In the genomic region with DNA sequence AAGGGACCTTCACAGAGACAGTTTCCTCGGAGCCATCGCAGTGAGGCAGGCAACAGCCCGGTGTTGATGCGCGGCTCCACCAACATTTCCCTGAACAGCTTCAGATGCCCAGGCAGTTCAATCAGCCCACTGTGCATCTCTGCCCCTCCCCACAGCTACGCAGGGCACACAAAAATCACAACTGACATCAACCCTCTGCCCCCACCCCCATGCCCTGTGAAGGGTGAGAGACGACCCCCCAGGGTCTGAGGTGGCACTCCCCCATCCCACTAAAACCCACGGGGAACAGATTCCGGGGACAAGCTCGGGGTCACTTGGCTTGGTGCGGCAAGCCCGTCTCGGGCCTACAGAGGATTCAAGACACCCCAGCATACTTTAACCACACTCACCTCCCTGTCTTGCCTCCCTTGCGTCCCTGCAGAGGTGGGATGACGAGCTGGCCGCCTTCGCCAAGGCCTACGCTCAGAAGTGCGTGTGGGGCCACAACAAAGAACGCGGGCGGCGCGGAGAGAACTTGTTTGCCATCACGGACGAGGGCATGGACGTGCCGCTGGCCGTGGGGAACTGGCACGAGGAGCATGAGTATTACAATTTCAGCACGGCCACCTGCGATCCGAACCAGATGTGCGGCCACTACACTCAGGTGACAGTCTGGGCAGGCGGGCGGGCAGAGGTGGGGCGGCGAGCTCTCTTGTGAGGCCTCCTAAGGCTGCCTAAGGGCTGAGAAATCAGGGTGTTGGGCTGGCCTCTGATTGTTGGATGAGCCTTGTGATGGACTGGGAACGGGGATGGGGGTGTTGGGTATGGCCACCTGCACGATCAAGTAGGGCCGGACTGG, we compare ENCODE assay signal across 7 mouse cellular contexts. TPM values are rescaled to one million over a fixed set of nuclear protein-coding genes. Genes with fewer than 3 reads are reported as not detected.
DNase-seq lines count a peak whose midpoint lies in the region; ATAC-seq and TF ChIP-seq lines count a peak whose summit lies in the region.

No protein-coding gene starts in this region.

- H3K27ac ChIP-seq in hindbrain, embryonic 10.5 days = peak overlapping the region; percentile 78
- no peak overlapping the region for H3K27ac ChIP-seq in hindbrain, postnatal 0 days
- no peak overlapping the region for H3K27ac ChIP-seq in hindbrain, embryonic 12.5 days
- H3K27ac ChIP-seq in midbrain, embryonic 14.5 days (replicated peaks; ENCODE audit: low read depth, low read length) = no peak overlapping the region

- peaks cover 79% of the 10 kb centered on the region for H3K27me3 ChIP-seq in hindbrain, embryonic 10.5 days (ENCODE audit: insufficient read depth, poor library complexity, severe bottlenecking)
- H3K27me3 ChIP-seq in hindbrain, postnatal 0 days (ENCODE audit: insufficient read depth, low read length) = no peaks in the 10 kb centered on the region; the same call in 1 of the 2 replicates
- H3K27me3 ChIP-seq in hindbrain, embryonic 12.5 days = peaks cover 52% of the 10 kb centered on the region
- peaks cover 23% of the 10 kb centered on the region for H3K27me3 ChIP-seq in midbrain, embryonic 14.5 days (ENCODE audit: control insufficient read depth, insufficient read depth, low read length)

- DNase-seq in hindbrain, embryonic 10.5 days (ENCODE audit: low spot score) = peak; percentile 30
- no peak for DNase-seq in hindbrain, postnatal 0 days (ENCODE audit: low spot score)
- peak; percentile 37 for DNase-seq in R1 (ENCODE audit: low read depth, low spot score)
- no peak for DNase-seq in midbrain, embryonic 14.5 days
- no peak for DNase-seq in ovary, postnatal 10 days (ENCODE audit: low spot score)

- H3K9me3 ChIP-seq in hindbrain, embryonic 10.5 days = no peaks in the 10 kb centered on the region
- H3K9me3 ChIP-seq in hindbrain, postnatal 0 days (ENCODE audit: low read length) = no peaks in the 10 kb centered on the region
- no peaks in the 10 kb centered on the region for H3K9me3 ChIP-seq in hindbrain, embryonic 12.5 days (replicated peaks)
- H3K9me3 ChIP-seq in midbrain, embryonic 14.5 days (ENCODE audit: control insufficient read depth, low read length) = no peaks in the 10 kb centered on the region

- ATAC-seq in hindbrain, postnatal 0 days = no peak
- ATAC-seq in hindbrain, embryonic 12.5 days (ENCODE audit: low FRiP score) = no peak
- no peak for ATAC-seq in midbrain, embryonic 14.5 days (ENCODE audit: low FRiP score, low TSS enrichment)
- ATAC-seq in megakaryocyte-erythroid progenitor cell, adult 5-6 weeks (replicated peaks; ENCODE audit: low FRiP score, low TSS enrichment, poor library complexity, severe bottlenecking) = no peak

- no peak for TF ChIP-seq CTCF in hindbrain, postnatal 0 days (IDR thresholded peaks at IDR 0.05; ENCODE audit: low read depth)

- no peak overlapping the region for H3K9ac ChIP-seq in hindbrain, postnatal 0 days (replicated peaks; ENCODE audit: low read length)
- H3K9ac ChIP-seq in hindbrain, embryonic 12.5 days = 0 out of 2 replicates have a peak overlapping the region, but pooled peaks have one; percentile 10
- 0 out of 2 replicates have a peak overlapping the region, but pooled peaks have one; percentile 6 for H3K9ac ChIP-seq in midbrain, embryonic 14.5 days (replicated peaks; ENCODE audit: low read length)

- no peaks in the 10 kb centered on the region for H3K36me3 ChIP-seq in hindbrain, embryonic 10.5 days
- no peaks in the 10 kb centered on the region for H3K36me3 ChIP-seq in hindbrain, postnatal 0 days (ENCODE audit: insufficient read depth, low read length)
- H3K36me3 ChIP-seq in hindbrain, embryonic 12.5 days = no peaks in the 10 kb centered on the region
- H3K36me3 ChIP-seq in midbrain, embryonic 14.5 days (ENCODE audit: control insufficient read depth, insufficient read depth, low read length) = no peaks in the 10 kb centered on the region

- peaks cover 51% of the 10 kb centered on the region for H3K4me1 ChIP-seq in hindbrain, embryonic 10.5 days (replicated peaks)
- peaks cover 10% of the 10 kb centered on the region for H3K4me1 ChIP-seq in hindbrain, postnatal 0 days (ENCODE audit: insufficient read depth, low read length)
- peaks cover 36% of the 10 kb centered on the region for H3K4me1 ChIP-seq in hindbrain, embryonic 12.5 days
- H3K4me1 ChIP-seq in midbrain, embryonic 14.5 days (ENCODE audit: control insufficient read depth, insufficient read depth, low read length) = peaks cover 26% of the 10 kb centered on the region

- peak overlapping the region; percentile 39 for H3K4me3 ChIP-seq in hindbrain, embryonic 10.5 days
- H3K4me3 ChIP-seq in hindbrain, postnatal 0 days (ENCODE audit: low read length) = no peak overlapping the region
- H3K4me3 ChIP-seq in hindbrain, embryonic 12.5 days = peak overlapping the region; percentile 6; the same call in 1 of the 2 replicates
- H3K4me3 ChIP-seq in midbrain, embryonic 14.5 days (replicated peaks; ENCODE audit: low read depth, low read length) = no peak overlapping the region

- no peak overlapping the region for H3K4me2 ChIP-seq in hindbrain, postnatal 0 days (ENCODE audit: low read depth, low read length)
- peak overlapping the region; percentile 32 for H3K4me2 ChIP-seq in hindbrain, embryonic 12.5 days (replicated peaks)
- H3K4me2 ChIP-seq in midbrain, embryonic 14.5 days (ENCODE audit: low read length) = peak overlapping the region; percentile 8

- WGBS in hindbrain, embryonic 10.5 days = 10% methylated on average over 41 of the region's 41 CpGs
- 31% methylated on average over 41 of the region's 41 CpGs for WGBS in hindbrain, postnatal 0 days
- WGBS in hindbrain, embryonic 12.5 days = 14% methylated on average over 41 of the region's 41 CpGs
- WGBS in midbrain, embryonic 14.5 days = 19% methylated on average over 41 of the region's 41 CpGs

RNA-seq across cellular contexts. Expression of gene Pi16, which starts 4.5 kb away (rescaled TPM):
- 0.71 and 1.1 TPM in 2 replicates for polyA plus RNA-seq in hindbrain, embryonic 10.5 days (2016; fragmentation: Nextera tagmentation; extraction: Ambion mirVana)
- total RNA-seq in hindbrain, postnatal 0 days (2014; rRNA removed) = 2.3 and 2.8 TPM in 2 replicates
- polyA plus RNA-seq in hindbrain, postnatal 0 days (2015; fragmentation: Nextera tagmentation; extraction: Ambion mirVana) = 1.7 and 2.3 TPM in 2 replicates
- polyA plus RNA-seq in hindbrain, embryonic 12.5 days (2016; fragmentation: Nextera tagmentation; extraction: Ambion mirVana) = 0.97 and 1.2 TPM in 2 replicates
- polyA plus RNA-seq in midbrain, embryonic 14.5 days (2014; fragmentation: Nextera tagmentation; extraction: Ambion mirVana) = 1.3 and 2.8 TPM in 2 replicates
- 0.32 TPM in 1 of 2 replicates, not detected in the other for total RNA-seq in megakaryocyte-erythroid progenitor cell, adult 5-6 weeks (2014; fragmentation: Nextera tagmentation)
- not detected in 2 replicates for total RNA-seq in megakaryocyte-erythroid progenitor cell, adult 5-6 weeks (2017)

RNA-seq across cellular contexts. Expression of gene Mtch1, which starts 25.8 kb away (rescaled TPM):
- 338 and 391 TPM in 2 replicates for polyA plus RNA-seq in hindbrain, embryonic 10.5 days (2016; fragmentation: Nextera tagmentation; extraction: Ambion mirVana)
- 622 and 633 TPM in 2 replicates for total RNA-seq in hindbrain, postnatal 0 days (2014; rRNA removed)
- 464 and 500 TPM in 2 replicates for polyA plus RNA-seq in hindbrain, postnatal 0 days (2015; fragmentation: Nextera tagmentation; extraction: Ambion mirVana)
- 438 and 466 TPM in 2 replicates for polyA plus RNA-seq in hindbrain, embryonic 12.5 days (2016; fragmentation: Nextera tagmentation; extraction: Ambion mirVana)
- 533 and 550 TPM in 2 replicates for polyA plus RNA-seq in midbrain, embryonic 14.5 days (2014; fragmentation: Nextera tagmentation; extraction: Ambion mirVana)
- 86.6 and 105 TPM in 2 replicates for total RNA-seq in megakaryocyte-erythroid progenitor cell, adult 5-6 weeks (2014; fragmentation: Nextera tagmentation)
- 31.9 and 32.4 TPM in 2 replicates for total RNA-seq in megakaryocyte-erythroid progenitor cell, adult 5-6 weeks (2017)

RNA-seq across cellular contexts. Expression of gene Fgd2, which starts 38.7 kb away (rescaled TPM):
- polyA plus RNA-seq in hindbrain, embryonic 10.5 days (2016; fragmentation: Nextera tagmentation; extraction: Ambion mirVana) = 5.9 and 7.5 TPM in 2 replicates
- 14.7 and 19.1 TPM in 2 replicates for total RNA-seq in hindbrain, postnatal 0 days (2014; rRNA removed)
- polyA plus RNA-seq in hindbrain, postnatal 0 days (2015; fragmentation: Nextera tagmentation; extraction: Ambion mirVana) = 10.3 and 10.9 TPM in 2 replicates
- 4.3 and 7.0 TPM in 2 replicates for polyA plus RNA-seq in hindbrain, embryonic 12.5 days (2016; fragmentation: Nextera tagmentation; extraction: Ambion mirVana)
- polyA plus RNA-seq in midbrain, embryonic 14.5 days (2014; fragmentation: Nextera tagmentation; extraction: Ambion mirVana) = 4.4 and 4.9 TPM in 2 replicates
- total RNA-seq in megakaryocyte-erythroid progenitor cell, adult 5-6 weeks (2014; fragmentation: Nextera tagmentation) = 3.1 and 3.4 TPM in 2 replicates
- 2.7 and 6.0 TPM in 2 replicates for total RNA-seq in megakaryocyte-erythroid progenitor cell, adult 5-6 weeks (2017)

RNA-seq across cellular contexts. Expression of gene BC004004, which starts 53.4 kb away (rescaled TPM):
- polyA plus RNA-seq in hindbrain, embryonic 10.5 days (2016; fragmentation: Nextera tagmentation; extraction: Ambion mirVana) = 58.7 and 68.6 TPM in 2 replicates
- 181 and 262 TPM in 2 replicates for total RNA-seq in hindbrain, postnatal 0 days (2014; rRNA removed)
- polyA plus RNA-seq in hindbrain, postnatal 0 days (2015; fragmentation: Nextera tagmentation; extraction: Ambion mirVana) = 139 and 145 TPM in 2 replicates
- polyA plus RNA-seq in hindbrain, embryonic 12.5 days (2016; fragmentation: Nextera tagmentation; extraction: Ambion mirVana) = 72.5 and 76.9 TPM in 2 replicates
- polyA plus RNA-seq in midbrain, embryonic 14.5 days (2014; fragmentation: Nextera tagmentation; extraction: Ambion mirVana) = 117 and 122 TPM in 2 replicates
- 81.8 and 82.3 TPM in 2 replicates for total RNA-seq in megakaryocyte-erythroid progenitor cell, adult 5-6 weeks (2014; fragmentation: Nextera tagmentation)
- total RNA-seq in megakaryocyte-erythroid progenitor cell, adult 5-6 weeks (2017) = 60.4 and 66.0 TPM in 2 replicates

RNA-seq across cellular contexts. Expression of gene Ppil1, which starts 58.0 kb away (rescaled TPM):
- polyA plus RNA-seq in hindbrain, embryonic 10.5 days (2016; fragmentation: Nextera tagmentation; extraction: Ambion mirVana) = 173 and 211 TPM in 2 replicates
- total RNA-seq in hindbrain, postnatal 0 days (2014; rRNA removed) = 72.6 and 81.4 TPM in 2 replicates
- polyA plus RNA-seq in hindbrain, postnatal 0 days (2015; fragmentation: Nextera tagmentation; extraction: Ambion mirVana) = 84.3 and 87.7 TPM in 2 replicates
- polyA plus RNA-seq in hindbrain, embryonic 12.5 days (2016; fragmentation: Nextera tagmentation; extraction: Ambion mirVana) = 102 and 105 TPM in 2 replicates
- polyA plus RNA-seq in midbrain, embryonic 14.5 days (2014; fragmentation: Nextera tagmentation; extraction: Ambion mirVana) = 112 and 114 TPM in 2 replicates
- total RNA-seq in megakaryocyte-erythroid progenitor cell, adult 5-6 weeks (2014; fragmentation: Nextera tagmentation) = 80.9 and 99.0 TPM in 2 replicates
- total RNA-seq in megakaryocyte-erythroid progenitor cell, adult 5-6 weeks (2017) = 82.9 and 105 TPM in 2 replicates

Comparison
In these comparisons a context has a peak if more than half of its experiments do, and no peak if none do; other contexts are left out.
1. DNase-seq: peak in hindbrain, embryonic 10.5 days (single experiment) and R1 (single experiment); none in hindbrain, postnatal 0 days (single experiment), midbrain, embryonic 14.5 days (single experiment) and ovary, postnatal 10 days (single experiment).
2. H3K4me3 ChIP-seq: peak in hindbrain, embryonic 10.5 days (single experiment) and hindbrain, embryonic 12.5 days (single experiment); none in hindbrain, postnatal 0 days (single experiment) and midbrain, embryonic 14.5 days (single experiment).